Mouse (Mus musculus): ENCODE measurements around the gene Chd4. TPM values are rescaled to one million over a fixed set of nuclear protein-coding genes. Genes with fewer than 3 reads are reported as not detected.
A peak's percentile ranks its signal among the peaks of the same experiment; 100 is the strongest.

Chd4 gene
- polyA plus RNA-seq, 1 experiment: 133 TPM

GRCm38 (mm10) chr6:125148251-125148925 is 52.6 kb downstream of the Chd4 start:
- Histone ChIP-seq H3ac (ENCODE audit: control insufficient read depth, insufficient read length) (peak overlapping the region; percentile 60), H3K79me2 (ENCODE audit: control insufficient read depth, insufficient read depth) (peaks cover 32% of the 10 kb centered on the region), H3K27me3 (ENCODE audit: control insufficient read depth, insufficient read depth, insufficient read length) (no peaks in the 10 kb centered on the region), H3K4me2 (ENCODE audit: low read depth) (peak overlapping the region; percentile 70), H3K36me3 (ENCODE audit: control insufficient read depth, insufficient read depth) (peaks cover 12% of the 10 kb centered on the region), H3K4me3 (peak overlapping the region; percentile 98)
- TF ChIP-seq REST (IDR thresholded peaks at IDR 0.05; ENCODE audit: insufficient read depth, insufficient read length) (no peak), MYOD1 (IDR thresholded peaks at IDR 0.05; ENCODE audit: control insufficient read depth in 1 of 3, insufficient read length in 2 of 3, low read depth in 2 of 3) (peak; percentile 43 to 98 (median 94)), POLR2A (IDR thresholded peaks at IDR 0.05; ENCODE audit: insufficient read length, low read depth) (peak; percentile 67), MYOG (IDR thresholded peaks at IDR 0.05; ENCODE audit: control insufficient read depth in 1 of 3, insufficient read depth in 1 of 3, insufficient read length in 2 of 3, low read depth in 2 of 3) (peak; percentile 82 to 99 (median 94)), POLR2AphosphoS2 (IDR thresholded peaks at IDR 0.05; ENCODE audit: insufficient read length, low read depth) (peak; percentile 89), USF1 (IDR thresholded peaks at IDR 0.05; ENCODE audit: low read depth) (no peak), SRF (IDR thresholded peaks at IDR 0.05; ENCODE audit: control insufficient read depth, insufficient read length, low read depth) (no peak), TCF3 (IDR thresholded peaks at IDR 0.05; ENCODE audit: insufficient read length, low read depth) (peak; percentile 92), E2F4 (IDR thresholded peaks at IDR 0.05; ENCODE audit: insufficient read depth) (no peak), MAX (IDR thresholded peaks at IDR 0.05; ENCODE audit: low read depth) (no peak), CEBPB (IDR thresholded peaks at IDR 0.05; ENCODE audit: insufficient read depth, poor library complexity, severe bottlenecking) (no peak), TCF12 (IDR thresholded peaks at IDR 0.05; ENCODE audit: insufficient read depth, poor library complexity, severe bottlenecking) (peak; percentile 86)

- peaks cover 17% of the 10 kb centered on the region for H3K36me3 ChIP-seq (ENCODE audit: control insufficient read depth, insufficient read depth)
- H3ac ChIP-seq (ENCODE audit: control insufficient read depth, insufficient read length): peak overlapping the region; percentile 60
- TF ChIP-seq CEBPB (IDR thresholded peaks at IDR 0.05; ENCODE audit: insufficient read depth, poor library complexity, severe bottlenecking) (no peak), TCF3 (IDR thresholded peaks at IDR 0.05; ENCODE audit: insufficient read length, low read depth) (peak; percentile 87), POLR2A (IDR thresholded peaks at IDR 0.05; ENCODE audit: insufficient read length, low read depth) (peak; percentile 60), POLR2AphosphoS2 (IDR thresholded peaks at IDR 0.05; ENCODE audit: insufficient read length, low read depth) (peak; percentile 61), MYOD1 (IDR thresholded peaks at IDR 0.05; ENCODE audit: control insufficient read depth in 1 of 3, insufficient read length in 2 of 3, low read depth in 2 of 3) (peak; percentile 41 to 93 (median 88)), SRF (IDR thresholded peaks at IDR 0.05; ENCODE audit: control insufficient read depth, insufficient read length, low read depth) (no peak), TCF12 (IDR thresholded peaks at IDR 0.05; ENCODE audit: insufficient read depth, poor library complexity, severe bottlenecking) (peak; percentile 95), USF1 (IDR thresholded peaks at IDR 0.05; ENCODE audit: low read depth) (no peak), MAX (IDR thresholded peaks at IDR 0.05; ENCODE audit: low read depth) (no peak), REST (IDR thresholded peaks at IDR 0.05; ENCODE audit: insufficient read depth, insufficient read length) (no peak), MYOG (IDR thresholded peaks at IDR 0.05; ENCODE audit: control insufficient read depth in 1 of 3, insufficient read depth in 1 of 3, insufficient read length in 2 of 3, low read depth in 2 of 3) (peak; percentile 87 to 94 (median 93)), E2F4 (IDR thresholded peaks at IDR 0.05; ENCODE audit: insufficient read depth) (no peak)
- H3K79me2 ChIP-seq (ENCODE audit: control insufficient read depth, insufficient read depth): peaks cover 32% of the 10 kb centered on the region
- H3K27me3 ChIP-seq (ENCODE audit: control insufficient read depth, insufficient read depth, insufficient read length): no peaks in the 10 kb centered on the region
- peak overlapping the region; percentile 98 for H3K4me3 ChIP-seq
- H3K4me2 ChIP-seq (ENCODE audit: low read depth): peak overlapping the region; percentile 70
Measured at GRCm38 (mm10) chr6:125148926-125149568, 53.3 kb downstream of the Chd4 start.

GRCm38 (mm10) chr6:125149569-125149950 is 53.8 kb downstream of the Chd4 start:
- Histone ChIP-seq H3K4me2 (ENCODE audit: low read depth) (peak overlapping the region; percentile 70), H3K4me3 (peak overlapping the region; percentile 98)

GRCm38 (mm10) chr6:125152212-125153017 is 56.6 kb downstream of the Chd4 start:
- peak overlapping the region; percentile 15 for H3K4me3 ChIP-seq
- peaks cover 16% of the 10 kb centered on the region for H3K79me2 ChIP-seq (ENCODE audit: control insufficient read depth, insufficient read depth)
- no peak overlapping the region for H3ac ChIP-seq (ENCODE audit: control insufficient read depth, insufficient read length)
- H3K36me3 ChIP-seq (ENCODE audit: control insufficient read depth, insufficient read depth): peaks cover 16% of the 10 kb centered on the region
- TF ChIP-seq CEBPB (IDR thresholded peaks at IDR 0.05; ENCODE audit: insufficient read depth, poor library complexity, severe bottlenecking) (no peak), REST (IDR thresholded peaks at IDR 0.05; ENCODE audit: insufficient read depth, insufficient read length) (no peak), MAX (IDR thresholded peaks at IDR 0.05; ENCODE audit: low read depth) (no peak), SRF (IDR thresholded peaks at IDR 0.05; ENCODE audit: control insufficient read depth, insufficient read length, low read depth) (no peak), POLR2A (IDR thresholded peaks at IDR 0.05; ENCODE audit: insufficient read length, low read depth) (peak; percentile 87), MYOG (IDR thresholded peaks at IDR 0.05; ENCODE audit: control insufficient read depth in 1 of 3, insufficient read depth in 1 of 3, insufficient read length in 2 of 3, low read depth in 2 of 3) (peak; percentile 95 to 99 (median 99)), E2F4 (IDR thresholded peaks at IDR 0.05; ENCODE audit: insufficient read depth) (no peak), MYOD1 (IDR thresholded peaks at IDR 0.05; ENCODE audit: control insufficient read depth in 1 of 3, insufficient read length in 2 of 3, low read depth in 2 of 3) (peak; percentile 60 to 97 (median 95)), TCF3 (IDR thresholded peaks at IDR 0.05; ENCODE audit: insufficient read length, low read depth) (peak; percentile 97), USF1 (IDR thresholded peaks at IDR 0.05; ENCODE audit: low read depth) (no peak), TCF12 (IDR thresholded peaks at IDR 0.05; ENCODE audit: insufficient read depth, poor library complexity, severe bottlenecking) (peak; percentile 87), POLR2AphosphoS2 (IDR thresholded peaks at IDR 0.05; ENCODE audit: insufficient read length, low read depth) (peak; percentile 91)
- no peaks in the 10 kb centered on the region for H3K27me3 ChIP-seq (ENCODE audit: control insufficient read depth, insufficient read depth, insufficient read length)
- peak overlapping the region; percentile 66 for H3K4me2 ChIP-seq (ENCODE audit: low read depth)

More at GRCm38 (mm10) chr6:125149569-125149950, 53.8 kb downstream of the Chd4 start:
- H3K36me3 ChIP-seq (ENCODE audit: control insufficient read depth, insufficient read depth): peaks cover 16% of the 10 kb centered on the region
- H3K27me3 ChIP-seq (ENCODE audit: control insufficient read depth, insufficient read depth, insufficient read length): no peaks in the 10 kb centered on the region
- peaks cover 32% of the 10 kb centered on the region for H3K79me2 ChIP-seq (ENCODE audit: control insufficient read depth, insufficient read depth)
- H3ac ChIP-seq (ENCODE audit: control insufficient read depth, insufficient read length): peak overlapping the region; percentile 60
- no peak for TF ChIP-seq E2F4 (IDR thresholded peaks at IDR 0.05; ENCODE audit: insufficient read depth)
- peak; percentile 9 for TF ChIP-seq POLR2A (IDR thresholded peaks at IDR 0.05; ENCODE audit: insufficient read length, low read depth)
- TF ChIP-seq POLR2AphosphoS2 (IDR thresholded peaks at IDR 0.05; ENCODE audit: insufficient read length, low read depth): peak; percentile 74
